Mouse (Mus musculus) MEL (cell line): ENCODE data around the gene Mtss1l. TPM values are rescaled to one million over a fixed set of nuclear protein-coding genes. Genes with fewer than 3 reads are reported as not detected.

Experiments used
- DNase-seq: peaks from one replicate; pipeline ENCODE4 v3.0.0; 2011; ENCODE audit warnings: low read depth, low spot score
- H3K27ac ChIP-seq: 2 replicates; pipeline ENCODE4 v1.5.1; 2012; ENCODE audit warnings: low read depth, mild to moderate bottlenecking, control low read depth, low read length, moderate library complexity; ENCODE audit not compliant: control insufficient read depth
- H3K27me3 ChIP-seq, 2 experiments: fragments of 150-350 bp in 1 of 2; sonication (generic) in 1 of 2; 2 replicates each; pipeline ENCODE4 v1.6.1; 2012; ENCODE audit warnings: low read length in 2 of 2, mild to moderate bottlenecking in 2 of 2, improper control_type of control experiment in 1 of 2, moderate library complexity in 1 of 2; ENCODE audit not compliant: insufficient read depth in 2 of 2, control insufficient read depth in 1 of 2
- H3K36me3 ChIP-seq, 2 experiments: 2 replicates each; pipeline ENCODE4 v1.6.1; 2012 to 2014; ENCODE audit warnings: low read length in 2 of 2, improper control_type of control experiment in 1 of 2, inconsistent platforms in 1 of 2, mild to moderate bottlenecking in 1 of 2; ENCODE audit not compliant: insufficient read depth in 2 of 2, control insufficient read depth in 1 of 2
- H3K4me1 ChIP-seq, 2 experiments: fragments of 150-350 bp in 1 of 2; sonication (generic) in 1 of 2; 2 replicates each; pipeline ENCODE4 v1.6.1; 2012; ENCODE audit warnings: low read length in 2 of 2, improper control_type of control experiment in 1 of 2, mild to moderate bottlenecking in 1 of 2; ENCODE audit not compliant: insufficient read depth in 2 of 2, control insufficient read depth in 1 of 2
- H3K4me3 ChIP-seq, 2 experiments: fragments of 150-350 bp in 1 of 2; sonication (generic) in 1 of 2; 2 replicates each; pipeline ENCODE4 v1.5.1; 2012; ENCODE audit warnings: low read depth in 2 of 2, low read length in 2 of 2, mild to moderate bottlenecking in 2 of 2, moderate library complexity in 2 of 2, control low read depth in 1 of 2, improper control_type of control experiment in 1 of 2; ENCODE audit not compliant: control insufficient read depth in 1 of 2, insufficient read depth in 1 of 2
- H3K79me2 ChIP-seq: 2 replicates; pipeline ENCODE4 v1.6.1; 2012; ENCODE audit warnings: mild to moderate bottlenecking, low read length, moderate library complexity; ENCODE audit not compliant: control insufficient read depth, poor library complexity, insufficient read depth
- H3K9ac ChIP-seq: 2 replicates; pipeline ENCODE4 v1.6.1; 2012; ENCODE audit warnings: low read depth, mild to moderate bottlenecking, control low read depth, low read length, moderate library complexity; ENCODE audit not compliant: control insufficient read depth, poor library complexity, severe bottlenecking
- H3K9me3 ChIP-seq: fragments of 150-350 bp; sonication (generic); replicated peaks from 2 replicates; pipeline ENCODE4 v1.6.1; 2012; ENCODE audit warnings: mild to moderate bottlenecking, low read length, improper control_type of control experiment, moderate library complexity; ENCODE audit not compliant: insufficient read depth
- CHD1 ChIP-seq: IDR thresholded peaks from 2 replicates; pipeline ENCODE4 v1.6.1; 2012; ENCODE audit warnings: low read depth, mild to moderate bottlenecking, inconsistent platforms, low read length, improper control_type of control experiment
- CHD2 ChIP-seq: IDR thresholded peaks from 2 replicates; pipeline ENCODE4 v1.6.1; 2011; ENCODE audit warnings: low read length, improper control_type of control experiment
- CTCF ChIP-seq, 3 experiments: IDR thresholded peaks in 2 of 3; conservative IDR thresholded peaks in 1 of 3; 2 replicates each; pipeline ENCODE4 v1.5.1; 2011 to 2012; ENCODE audit warnings: low read length in 3 of 3, low read depth in 2 of 3, mild to moderate bottlenecking in 2 of 3, improper control_type of control experiment in 1 of 3, inconsistent platforms in 1 of 3, mixed read lengths in 1 of 3, moderate library complexity in 1 of 3; ENCODE audit not compliant: control insufficient read depth in 1 of 3, insufficient read depth in 1 of 3, poor library complexity in 1 of 3, severe bottlenecking in 1 of 3
- ELF1 ChIP-seq: IDR thresholded peaks from 2 replicates; pipeline ENCODE4 v1.6.1; 2014; ENCODE audit warnings: low read depth, mild to moderate bottlenecking, inconsistent platforms, low read length, improper control_type of control experiment, moderate library complexity
- EP300 ChIP-seq, 2 experiments: IDR thresholded peaks; 2 replicates each; pipeline ENCODE4 v1.6.1; 2011; ENCODE audit warnings: improper control_type of control experiment in 2 of 2, low read length in 2 of 2, low read depth in 1 of 2, mild to moderate bottlenecking in 1 of 2
- GATA1 ChIP-seq: IDR thresholded peaks from 2 replicates; pipeline ENCODE4 v1.6.1; 2011; ENCODE audit warnings: low read depth, low read length, improper control_type of control experiment
- MAFK ChIP-seq: IDR thresholded peaks from 2 replicates; pipeline ENCODE4 v1.6.1; 2011; ENCODE audit warnings: low read depth, mild to moderate bottlenecking, low read length, improper control_type of control experiment, borderline replicate concordance
- MEF2A ChIP-seq: IDR thresholded peaks from 2 replicates; pipeline ENCODE4 v1.6.1; 2014; ENCODE audit warnings: low read depth, mild to moderate bottlenecking, inconsistent platforms, low read length, improper control_type of control experiment; ENCODE audit not compliant: poor library complexity, insufficient replicate concordance, severe bottlenecking; ENCODE audit errors: extremely low read depth
- NELFE ChIP-seq: IDR thresholded peaks from 2 replicates; pipeline ENCODE4 v1.6.1; 2011; ENCODE audit warnings: low read depth, low read length, improper control_type of control experiment
- POLR2AphosphoS2 ChIP-seq: IDR thresholded peaks from 2 replicates; pipeline ENCODE4 v1.6.1; 2011; ENCODE audit warnings: low read length, improper control_type of control experiment
- POLR2AphosphoS5 ChIP-seq: IDR thresholded peaks from 2 replicates; pipeline ENCODE4 v1.6.1; 2012; ENCODE audit warnings: low read depth, borderline replicate concordance, mild to moderate bottlenecking, inconsistent platforms, low read length, moderate library complexity, mixed read lengths
- RAD21 ChIP-seq: IDR thresholded peaks from 2 replicates; pipeline ENCODE4 v1.6.1; 2011; ENCODE audit warnings: mild to moderate bottlenecking, low read depth, low read length, improper control_type of control experiment
- SIN3A ChIP-seq: IDR thresholded peaks from 2 replicates; pipeline ENCODE4 v1.6.1; 2012; ENCODE audit warnings: low read length, improper control_type of control experiment, inconsistent platforms
- UBTF ChIP-seq: IDR thresholded peaks from 2 replicates; pipeline ENCODE4 v1.6.1; 2012; ENCODE audit warnings: low read depth, mild to moderate bottlenecking, inconsistent platforms, low read length, improper control_type of control experiment, moderate library complexity, borderline replicate concordance; ENCODE audit not compliant: insufficient read depth
- USF2 ChIP-seq, 2 experiments: IDR thresholded peaks; 2 replicates each; pipeline ENCODE4 v1.6.1; 2011 to 2012; ENCODE audit warnings: improper control_type of control experiment in 2 of 2, low read length in 2 of 2, borderline replicate concordance in 1 of 2, inconsistent platforms in 1 of 2, low read depth in 1 of 2, mild to moderate bottlenecking in 1 of 2; ENCODE audit not compliant: insufficient read depth in 1 of 2
- ZC3H11A ChIP-seq: IDR thresholded peaks from 2 replicates; pipeline ENCODE4 v1.6.1; 2012; ENCODE audit warnings: low read depth, mild to moderate bottlenecking, inconsistent platforms, low read length, improper control_type of control experiment
- ZKSCAN1 ChIP-seq: IDR thresholded peaks from 2 replicates; pipeline ENCODE4 v1.6.1; 2012; ENCODE audit warnings: low read depth, mild to moderate bottlenecking, inconsistent platforms, low read length, improper control_type of control experiment, moderate library complexity
- polyA plus RNA-seq, 2 experiments: library from polyadenylated mRNA; stranded (reverse) in 1 of 2; unstranded in 1 of 2; fragments of >175 nt in 1 of 2; fragments of >200 nt in 1 of 2; gene quantifications; 2 replicates each; pipeline versions ENCODE4 v1.2.1 to v1.2.4; 2012; ENCODE audit warnings: low replicate concordance in 2 of 2, low read depth in 1 of 2; ENCODE audit not compliant: insufficient read length in 2 of 2, insufficient read depth in 1 of 2, missing spikeins in 1 of 2
- total RNA-seq: library from RNA; depleted of rRNA; stranded (reverse); fragments of 300-350 nt; gene quantifications from 2 replicates; pipeline ENCODE4 v1.2.3, GENCODE M21; 2012

Mtss1l gene
- total and polyA plus RNA-seq, 3 experiments, result 1.2 to 4.3 TPM; not detected in 1

DNA sequence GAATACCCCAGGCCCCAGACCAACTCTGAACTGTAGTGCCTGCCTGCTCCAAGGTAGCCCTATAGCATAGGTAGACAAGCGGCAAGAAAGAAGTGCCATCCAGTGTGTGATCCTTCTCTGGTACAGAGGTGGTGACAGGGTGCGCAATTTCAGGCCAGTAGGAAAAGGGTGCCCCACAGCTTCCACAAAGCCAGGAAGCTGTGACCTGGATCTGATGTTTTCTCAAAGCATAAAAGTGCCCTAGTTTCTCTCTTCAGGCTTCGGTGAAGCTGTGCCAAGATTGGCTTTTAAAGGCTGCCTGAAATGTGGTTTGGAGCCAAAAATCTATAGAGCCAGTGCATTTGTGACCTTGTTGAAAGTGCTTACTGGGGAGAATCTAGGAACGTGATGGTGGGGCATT, 26.4 kb upstream of the Mtss1l start:
- H3K9me3 ChIP-seq, result no peaks in the 10 kb centered on the region
- H3K79me2 ChIP-seq, result no peaks in the 10 kb centered on the region
- H3K9ac ChIP-seq, result no peak overlapping the region
- H3K27ac ChIP-seq, result no peak overlapping the region
- H3K36me3 ChIP-seq, result peaks cover 0 to 1% of the 10 kb centered on the region in 2 experiments; a peak in 1 of 4 replicates
- H3K27me3 ChIP-seq, result no peaks in the 10 kb centered on the region
- no peaks in the 10 kb centered on the region for H3K4me1 ChIP-seq
- DNase-seq, result no peak
- H3K4me3 ChIP-seq, result no peak overlapping the region
- TF ChIP-seq SIN3A (no peak), NELFE (no peak), CHD2 (no peak), USF2 (IDR thresholded peaks at IDR 0.05; ENCODE audit: borderline replicate concordance in 1 of 2, insufficient read depth in 1 of 2, low read depth in 1 of 2, low read length in 2 of 2) (no peak), CHD1 (no peak), ZC3H11A (no peak), RAD21 (no peak)

DNA sequence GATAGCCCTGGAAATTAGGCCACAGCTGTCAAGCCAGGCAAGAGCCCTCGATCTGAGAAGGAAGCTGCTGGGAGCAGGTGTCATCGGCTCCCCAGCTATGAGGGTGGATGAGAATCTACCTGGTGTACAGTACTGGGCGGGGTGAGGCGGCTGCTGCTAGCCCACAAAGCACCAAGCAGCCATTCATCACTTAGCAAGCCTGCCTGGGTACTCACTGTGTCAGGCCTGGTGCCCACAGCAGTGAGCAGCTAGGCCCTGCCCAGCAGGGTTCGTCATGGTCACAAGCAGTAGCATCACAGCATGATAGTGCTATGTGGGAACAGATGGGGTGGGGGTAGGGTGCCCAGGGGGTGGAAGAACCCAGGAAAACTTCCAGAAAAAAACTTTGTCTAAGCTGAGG, 25.8 kb upstream of the Mtss1l start:
- Histone ChIP-seq H3K27me3 (no peaks in the 10 kb centered on the region), H3K36me3 (peaks cover 0 to 1% of the 10 kb centered on the region in 2 experiments; a peak in 1 of 4 replicates), H3K27ac (no peak overlapping the region), H3K9ac (no peak overlapping the region), H3K4me1 (no peaks in the 10 kb centered on the region), H3K4me3 (no peak overlapping the region), H3K9me3 (no peaks in the 10 kb centered on the region), H3K79me2 (no peaks in the 10 kb centered on the region)
- no peak for DNase-seq
- TF ChIP-seq MAFK, result no peak
- no peak for TF ChIP-seq POLR2AphosphoS5
- no peak for TF ChIP-seq RAD21
- TF ChIP-seq CTCF (IDR thresholded peaks at IDR 0.05 in 2 of 3, conservative IDR thresholded peaks at IDR 0.05 in 1 of 3; ENCODE audit: control insufficient read depth in 1 of 3, insufficient read depth in 1 of 3, low read depth in 2 of 3, low read length in 3 of 3, poor library complexity in 1 of 3, severe bottlenecking in 1 of 3), result no peak
- TF ChIP-seq EP300 (IDR thresholded peaks at IDR 0.05; ENCODE audit: low read depth in 1 of 2, low read length in 2 of 2), result no peak
- TF ChIP-seq ZKSCAN1, result no peak
- no peak for TF ChIP-seq UBTF
- TF ChIP-seq GATA1, result no peak
- TF ChIP-seq ELF1, result no peak
- no peak for TF ChIP-seq CHD2
- TF ChIP-seq POLR2AphosphoS2, result no peak
- no peak for TF ChIP-seq MEF2A
